Mouse (Mus musculus) liver, embryonic 13.5 days (tissue): ENCODE measurements around the gene Adprh. TPM values are rescaled to one million over a fixed set of nuclear protein-coding genes. Genes with fewer than 3 reads are reported as not detected.

Source experiments
- ATAC-seq: fragments of 200-750 bp; cut with Nextera tagmentation; 2 replicates; pipeline ENCODE4 v1.8.0; 2017; ENCODE audit warnings: low read depth, mild to moderate bottlenecking, moderate number of reproducible peaks, moderate library complexity
- DNase-seq: peaks from one replicate; pipeline ENCODE4 v3.0.0; 2022
- H3K27ac ChIP-seq: fragments of 300-500 bp; sonication (generic); 2 replicates; pipeline ENCODE4 v1.5.1; 2015; ENCODE audit warnings: moderate library complexity, mild to moderate bottlenecking, inconsistent platforms
- H3K27me3 ChIP-seq: fragments of 300-500 bp; sonication (generic); 2 replicates; pipeline ENCODE4 v1.6.1; 2015; ENCODE audit warnings: mild to moderate bottlenecking, inconsistent platforms
- H3K36me3 ChIP-seq: fragments of 300-500 bp; sonication (generic); 2 replicates; pipeline ENCODE4 v1.6.1; 2015; ENCODE audit warnings: mild to moderate bottlenecking, inconsistent platforms
- H3K4me1 ChIP-seq: fragments of 300-500 bp; sonication (generic); replicated peaks from 2 replicates; pipeline ENCODE4 v1.6.1; 2015; ENCODE audit warnings: inconsistent platforms
- H3K4me2 ChIP-seq: fragments of 300-500 bp; sonication (generic); 2 replicates; pipeline ENCODE4 v1.6.1; 2015; ENCODE audit warnings: inconsistent platforms, mild to moderate bottlenecking, moderate library complexity
- H3K4me3 ChIP-seq: fragments of 300-500 bp; sonication (generic); replicated peaks from 2 replicates; pipeline ENCODE4 v1.5.1; 2015; ENCODE audit warnings: mild to moderate bottlenecking, inconsistent platforms
- H3K9ac ChIP-seq: fragments of 300-500 bp; sonication (generic); 2 replicates; pipeline ENCODE4 v1.6.1; 2015; ENCODE audit warnings: mild to moderate bottlenecking, inconsistent platforms
- H3K9me3 ChIP-seq: fragments of 300-500 bp; sonication (generic); replicated peaks from 2 replicates; pipeline ENCODE4 v1.6.1; 2016; ENCODE audit warnings: inconsistent platforms
- WGBS: fragments of 180-500 bp; shearing (Covaris S2); methylation state at CpG from one replicate; pipeline ENCODE4 v1.1.7; 2015; ENCODE audit not compliant: insufficient replicate concordance; 5-methylcytosine and 5-hydroxymethylcytosine counted together
- polyA plus RNA-seq: library from polyadenylated mRNA; unstranded; fragments of >200 nt; fragmentation: Nextera tagmentation; extraction: Ambion mirVana; gene quantifications from 2 replicates; pipeline ENCODE4 v1.2.1, GENCODE M21; 2015

The Adprh gene
- polyA plus RNA-seq, 1 experiment from 2014 or later = 38.1 TPM

DNA sequence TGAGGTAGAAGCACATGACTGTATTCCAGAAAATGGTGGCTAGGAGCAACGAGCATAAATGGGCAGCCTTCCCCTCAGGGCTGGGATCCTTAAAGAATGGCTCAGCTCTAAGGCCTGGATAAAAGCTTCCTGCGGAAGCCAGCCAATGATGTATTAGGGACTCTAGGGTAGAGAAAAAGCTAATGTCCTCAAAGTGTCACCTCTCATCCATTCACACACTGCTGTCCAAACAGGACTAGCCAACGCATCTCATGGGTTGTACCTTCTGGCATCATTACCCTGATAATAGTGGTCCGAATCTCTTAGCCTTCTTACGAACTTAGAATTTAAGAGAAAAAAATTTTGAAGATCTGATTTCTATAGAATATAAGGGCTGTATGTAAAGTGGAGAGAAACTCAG lies 10.8 kb upstream of the Adprh start:
- no peak for DNase-seq
- Histone ChIP-seq H3K27me3 (no peaks in the 10 kb centered on the region), H3K4me1 (peaks cover 33% of the 10 kb centered on the region), H3K4me3 (no peak overlapping the region), H3K4me2 (no peak overlapping the region), H3K9ac (no peak overlapping the region), H3K36me3 (no peaks in the 10 kb centered on the region), H3K9me3 (no peaks in the 10 kb centered on the region), H3K27ac (no peak overlapping the region)
- ATAC-seq = no peak
- 80% methylated on average over 5 of the region's 5 CpGs for WGBS

DNA sequence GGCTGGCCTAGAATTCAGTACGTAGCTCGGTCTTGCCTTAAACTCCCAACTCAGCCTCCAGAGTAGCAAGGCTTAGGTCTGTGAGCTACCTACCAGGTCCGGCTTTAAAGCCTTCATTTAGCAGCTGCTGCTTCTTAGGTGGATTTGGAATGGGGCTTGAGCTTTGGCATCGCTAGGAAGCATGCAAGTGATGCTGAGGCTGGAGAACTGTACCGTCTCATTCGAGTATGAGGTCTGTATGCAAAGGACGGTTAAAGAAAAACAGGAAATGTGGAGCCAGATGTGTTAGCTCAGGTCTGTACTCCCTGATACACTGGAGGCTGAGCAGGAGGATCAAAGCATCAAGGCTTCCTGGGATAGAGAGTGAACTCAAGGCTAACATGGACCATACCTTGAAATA lies 9.7 kb upstream of the Adprh start:
- H3K4me1 ChIP-seq = peaks cover 27% of the 10 kb centered on the region
- no peak overlapping the region for H3K9ac ChIP-seq
- no peak for ATAC-seq
- H3K4me2 ChIP-seq = no peak overlapping the region
- H3K27ac ChIP-seq = no peak overlapping the region
- no peaks in the 10 kb centered on the region for H3K27me3 ChIP-seq
- no peaks in the 10 kb centered on the region for H3K36me3 ChIP-seq
- DNase-seq = no peak
- no peak overlapping the region for H3K4me3 ChIP-seq
- 64% methylated on average over 7 of the region's 7 CpGs for WGBS
- H3K9me3 ChIP-seq = no peaks in the 10 kb centered on the region

DNA sequence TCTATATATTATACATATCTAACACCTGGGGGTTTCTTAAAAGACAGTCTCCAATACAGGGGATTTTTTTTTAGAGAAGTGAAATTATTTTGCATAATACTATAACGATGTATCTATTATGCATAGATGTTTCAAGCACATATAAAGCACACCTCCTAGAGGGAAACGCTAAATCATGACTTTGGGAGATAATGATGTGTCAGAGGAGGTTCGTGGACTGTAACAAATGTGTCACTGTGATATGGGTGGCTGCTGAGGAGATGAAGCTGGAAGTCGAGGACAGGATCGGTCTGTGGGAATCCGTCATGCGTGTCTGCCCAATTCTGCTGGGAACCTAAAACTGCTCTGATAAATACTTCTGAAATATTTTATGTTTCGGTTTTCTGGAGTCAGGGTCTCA lies 9.2 kb upstream of the Adprh start:
- Histone ChIP-seq H3K36me3 (no peaks in the 10 kb centered on the region), H3K27ac (no peak overlapping the region), H3K9me3 (no peaks in the 10 kb centered on the region), H3K27me3 (no peaks in the 10 kb centered on the region), H3K4me2 (no peak overlapping the region), H3K4me3 (no peak overlapping the region), H3K9ac (no peak overlapping the region), H3K4me1 (peaks cover 25% of the 10 kb centered on the region)
- ATAC-seq = no peak
- DNase-seq = no peak
- WGBS = 49% methylated on average over 8 of the region's 8 CpGs

DNA sequence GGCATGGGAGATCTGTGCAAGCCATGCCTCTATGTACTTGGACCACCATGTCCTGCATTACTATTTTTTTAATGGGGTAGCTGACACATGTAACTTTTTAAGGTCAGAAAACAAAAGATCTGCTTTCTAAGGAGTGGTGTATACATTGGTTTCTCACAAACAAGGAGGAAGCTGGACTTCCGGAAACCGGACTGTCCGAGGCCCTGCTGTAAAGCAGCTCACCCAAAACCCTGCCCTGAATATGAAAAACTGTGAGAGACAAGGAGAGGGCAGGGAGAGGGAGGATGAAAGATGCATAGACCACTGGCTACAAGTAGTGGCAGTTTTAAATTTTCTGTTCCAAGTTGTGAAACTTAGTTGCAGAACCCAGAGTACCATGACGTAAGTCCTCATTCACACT lies 7.5 kb upstream of the Adprh start:
- DNase-seq = no peak

DNA sequence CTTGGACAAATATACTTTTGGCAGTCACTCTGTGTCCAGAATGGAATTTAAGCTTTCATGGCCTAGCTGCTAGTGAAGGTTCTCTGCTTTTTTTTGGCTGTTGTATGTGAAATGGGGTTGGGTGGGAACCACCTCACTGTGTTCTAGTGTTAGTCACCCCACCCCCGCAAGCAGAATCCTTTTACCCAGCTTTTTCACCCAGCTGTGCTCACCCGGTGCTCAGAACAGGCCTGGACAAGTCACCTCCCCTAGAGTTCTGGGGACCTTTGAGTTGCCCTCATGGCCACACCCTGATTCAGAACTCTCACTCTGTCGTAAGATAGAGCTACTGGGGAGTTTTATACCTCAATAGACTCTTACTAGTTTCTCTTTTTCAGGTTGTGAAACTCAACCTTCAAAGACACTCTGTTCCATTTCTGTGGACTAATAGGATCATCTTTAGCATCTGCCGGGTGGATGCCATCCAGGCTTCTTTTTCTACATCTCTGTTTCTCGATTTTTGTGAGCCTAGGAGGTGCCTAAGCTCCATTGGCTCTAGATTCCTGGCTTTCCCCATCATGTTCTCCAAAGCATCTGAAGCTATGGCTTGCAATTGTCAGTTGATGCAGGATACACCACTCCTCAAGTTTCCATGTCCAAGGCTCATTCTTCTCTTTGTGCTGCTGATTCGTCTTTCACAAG lies 6.2 kb upstream of the Adprh start:
- peaks cover 33% of the 10 kb centered on the region for H3K4me1 ChIP-seq
- no peaks in the 10 kb centered on the region for H3K9me3 ChIP-seq
- no peak for DNase-seq
- no peak overlapping the region for H3K27ac ChIP-seq
- WGBS = 51% methylated on average over 6 of the region's 6 CpGs
- H3K4me3 ChIP-seq = no peak overlapping the region
- H3K36me3 ChIP-seq = no peaks in the 10 kb centered on the region
- H3K4me2 ChIP-seq = no peak overlapping the region
- H3K9ac ChIP-seq = no peak overlapping the region
- ATAC-seq = 0 out of 2 replicates have a peak, but pooled peaks have one; percentile 45
- H3K27me3 ChIP-seq = no peaks in the 10 kb centered on the region

More for the DNA sequence above, 7.5 kb upstream of the Adprh start:
- H3K9me3 ChIP-seq = no peaks in the 10 kb centered on the region
- H3K4me3 ChIP-seq = no peak overlapping the region
- ATAC-seq = no peak
- H3K36me3 ChIP-seq = no peaks in the 10 kb centered on the region
- peaks cover 21% of the 10 kb centered on the region for H3K4me1 ChIP-seq
- H3K9ac ChIP-seq = no peak overlapping the region
- no peak overlapping the region for H3K4me2 ChIP-seq
- 67% methylated on average over 4 of the region's 4 CpGs for WGBS
- no peaks in the 10 kb centered on the region for H3K27me3 ChIP-seq
- H3K27ac ChIP-seq = no peak overlapping the region

DNA sequence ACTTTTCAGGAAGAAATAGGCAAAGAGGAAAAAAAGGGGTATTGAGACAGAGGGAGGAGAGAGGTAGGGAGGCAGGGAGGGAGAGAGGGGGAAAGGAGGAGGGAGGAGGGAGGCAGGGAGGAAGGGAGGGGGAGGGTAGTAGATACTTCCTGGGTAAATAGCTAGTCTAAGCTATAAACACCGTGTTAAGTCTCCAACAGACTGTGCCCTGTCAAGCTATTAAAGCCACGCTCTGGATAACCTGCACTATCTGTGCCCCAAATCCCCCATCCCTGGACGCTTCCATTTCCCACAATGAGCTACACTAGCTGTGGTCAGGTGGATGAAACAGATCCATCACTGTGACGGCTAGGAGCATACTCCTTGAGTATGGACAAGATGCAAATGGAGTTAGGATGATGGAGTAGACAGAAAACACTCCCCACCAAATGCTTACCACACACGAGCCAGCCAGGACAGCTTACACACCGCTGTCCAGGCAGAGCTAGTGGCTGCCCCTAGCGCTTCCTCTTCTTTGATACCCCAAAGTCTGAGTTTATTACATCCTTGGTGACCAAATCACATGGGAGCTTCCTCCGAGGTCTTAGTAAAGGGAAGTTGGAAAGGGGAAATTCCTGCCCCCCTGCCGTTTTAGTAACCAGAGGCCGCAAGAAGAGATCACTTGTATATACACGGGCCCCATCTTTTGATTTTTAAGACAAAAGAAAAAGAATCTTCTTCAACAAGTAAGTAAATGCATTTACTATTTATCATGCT lies 4.5 kb upstream of the Adprh start:
- H3K9me3 ChIP-seq = no peaks in the 10 kb centered on the region
- ATAC-seq (no peak), DNase-seq (no peak)
- H3K36me3 ChIP-seq = no peaks in the 10 kb centered on the region
- no peak overlapping the region for H3K27ac ChIP-seq
- H3K4me1 ChIP-seq = peaks cover 42% of the 10 kb centered on the region
- H3K4me3 ChIP-seq = no peak overlapping the region
- no peak overlapping the region for H3K9ac ChIP-seq
- H3K27me3 ChIP-seq = no peaks in the 10 kb centered on the region
- WGBS = 39% methylated on average over 11 of the region's 11 CpGs
- no peak overlapping the region for H3K4me2 ChIP-seq

DNA sequence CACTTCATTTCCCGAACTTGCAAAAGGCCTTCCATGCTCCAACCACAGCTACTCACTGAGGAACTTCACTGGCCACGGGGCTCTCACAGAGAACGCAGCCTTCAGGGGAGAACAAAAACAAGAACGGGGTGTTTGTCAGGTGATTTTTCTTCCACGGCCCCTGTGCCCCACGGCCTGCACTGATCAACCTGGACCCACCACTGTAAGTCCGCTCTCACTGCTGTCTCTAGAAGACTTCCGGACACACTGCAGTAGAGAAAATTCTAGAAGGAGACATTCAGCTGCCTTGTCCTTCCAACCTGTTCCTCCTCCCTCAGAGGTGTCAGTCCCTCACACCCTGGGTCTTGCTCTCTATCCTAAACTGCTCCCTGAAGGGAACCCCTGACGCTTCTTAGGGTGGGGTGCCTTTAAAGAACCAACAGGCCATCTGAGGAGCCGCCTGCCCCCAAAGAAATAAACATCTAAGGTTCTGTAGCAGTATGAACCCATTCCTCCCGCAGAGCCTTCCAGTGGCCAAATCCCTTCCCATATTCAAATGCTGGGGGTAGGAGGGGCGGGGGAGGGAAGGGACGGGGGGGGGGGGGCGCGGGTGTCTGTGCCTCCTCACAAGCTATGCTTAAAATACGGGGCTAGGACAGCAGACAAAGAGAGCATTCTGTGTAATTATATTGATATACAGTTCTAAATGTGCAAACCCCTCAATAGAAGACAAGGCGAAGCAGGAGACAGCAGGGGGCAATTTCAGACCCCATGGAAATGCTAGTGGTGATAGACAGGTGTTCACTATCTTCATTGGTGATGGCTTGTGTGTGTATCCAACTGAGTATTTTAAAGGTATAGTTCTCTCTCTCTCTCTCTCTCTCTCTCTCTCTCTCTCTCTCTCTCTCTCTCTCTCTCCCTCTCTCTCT lies 3.3 kb upstream of the Adprh start, which contains the start of gene Cd80:
Gene Cd80 (plus strand): TSS at position 51 of the 908 bp plus-strand sequence.
- 0 out of 2 replicates have a peak within 1 kb of the TSS, but pooled peaks have one; percentile 75 for H3K27ac ChIP-seq

DNA sequence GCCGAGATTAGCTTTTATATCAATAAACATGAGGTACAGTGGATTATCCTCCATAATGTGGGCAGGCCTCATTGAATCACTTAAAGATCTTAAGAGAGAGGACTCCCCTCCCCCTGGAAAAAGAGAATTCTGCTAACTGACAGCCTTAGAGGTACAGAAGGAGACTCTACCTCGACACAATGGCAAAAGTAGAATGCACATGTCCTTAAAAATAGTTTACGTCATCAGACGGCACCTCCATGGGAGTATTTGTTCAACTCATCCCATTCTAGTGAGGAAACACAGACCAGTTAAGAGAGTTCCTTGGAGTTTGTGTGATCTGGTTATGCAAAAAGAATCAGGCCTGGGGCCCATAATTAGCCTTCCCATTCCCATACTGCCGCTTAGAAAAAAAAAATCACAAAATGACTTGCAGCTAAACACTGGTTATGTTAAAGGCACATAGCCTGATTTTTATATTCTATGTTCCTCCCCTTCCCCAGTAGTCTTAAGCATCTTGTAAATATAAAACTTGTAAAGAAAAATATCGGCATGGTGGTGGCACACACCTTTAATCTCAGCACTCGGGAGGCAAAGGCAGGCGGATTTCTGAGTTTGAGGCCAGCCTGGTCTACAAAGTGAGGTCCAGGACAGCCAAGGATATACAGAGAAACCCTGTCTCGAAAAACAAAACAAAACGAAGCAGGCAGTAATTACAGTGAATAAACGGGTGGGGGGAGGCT lies 2.2 kb upstream of the Adprh start:
- 0 out of 2 replicates have a peak overlapping the region, but pooled peaks have one; percentile 75 for H3K27ac ChIP-seq
- H3K27me3 ChIP-seq = no peaks in the 10 kb centered on the region
- H3K9me3 ChIP-seq = no peaks in the 10 kb centered on the region
- peak overlapping the region; percentile 9; the same call in 1 of the 2 replicates for H3K9ac ChIP-seq
- H3K4me1 ChIP-seq = peaks cover 63% of the 10 kb centered on the region
- ATAC-seq (no peak), DNase-seq (no peak)
- H3K36me3 ChIP-seq = peaks cover 5% of the 10 kb centered on the region
- H3K4me3 ChIP-seq = no peak overlapping the region
- 71% methylated on average over 11 of the region's 11 CpGs for whole genome bisulfite sequencing
- H3K4me2 ChIP-seq = no peak overlapping the region

More for the DNA sequence above, 3.3 kb upstream of the Adprh start, which contains the start of gene Cd80:
- no peaks in the 10 kb centered on the region for H3K36me3 ChIP-seq
- WGBS = 66% methylated on average over 17 of the region's 17 CpGs
- H3K9me3 ChIP-seq = no peaks in the 10 kb centered on the region
- peak within 1 kb of the TSS; percentile 9; the same call in 1 of the 2 replicates for H3K9ac ChIP-seq
- no peak within 1 kb of the TSS for H3K4me2 ChIP-seq
- ATAC-seq = no peak
- DNase-seq = no peak
- no peaks in the 10 kb centered on the region for H3K27me3 ChIP-seq
- peaks cover 52% of the 10 kb centered on the region for H3K4me1 ChIP-seq
- no peak within 1 kb of the TSS for H3K4me3 ChIP-seq

DNA sequence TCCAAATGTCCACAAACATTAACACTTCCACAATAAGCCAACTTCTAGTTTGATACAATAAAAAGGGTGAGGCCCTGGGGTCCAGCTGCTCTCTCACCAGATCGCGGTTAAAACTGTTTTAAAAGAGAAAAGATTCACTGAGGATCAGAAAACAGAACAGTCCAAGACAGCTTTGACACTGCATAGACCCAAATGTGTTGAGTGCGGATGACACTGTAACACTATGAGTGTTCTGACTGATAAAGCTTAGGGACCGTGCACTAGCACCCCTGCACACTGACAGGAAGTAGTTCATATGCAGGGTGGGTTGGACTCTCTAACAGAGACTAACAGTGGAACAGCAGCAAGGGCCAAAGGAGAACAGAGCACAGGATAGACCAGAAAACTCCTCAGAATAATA lies 1.4 kb upstream of the Adprh start:
- Histone ChIP-seq H3K9ac (no peak overlapping the region), H3K4me3 (no peak overlapping the region), H3K4me2 (no peak overlapping the region), H3K4me1 (peaks cover 61% of the 10 kb centered on the region), H3K27me3 (no peaks in the 10 kb centered on the region), H3K9me3 (no peaks in the 10 kb centered on the region), H3K36me3 (peaks cover 9% of the 10 kb centered on the region), H3K27ac (peak overlapping the region; percentile 75)
- DNase-seq = peak; percentile 42
- WGBS = 17% methylated on average over 4 of the region's 4 CpGs
- ATAC-seq = peak; percentile 47

DNA sequence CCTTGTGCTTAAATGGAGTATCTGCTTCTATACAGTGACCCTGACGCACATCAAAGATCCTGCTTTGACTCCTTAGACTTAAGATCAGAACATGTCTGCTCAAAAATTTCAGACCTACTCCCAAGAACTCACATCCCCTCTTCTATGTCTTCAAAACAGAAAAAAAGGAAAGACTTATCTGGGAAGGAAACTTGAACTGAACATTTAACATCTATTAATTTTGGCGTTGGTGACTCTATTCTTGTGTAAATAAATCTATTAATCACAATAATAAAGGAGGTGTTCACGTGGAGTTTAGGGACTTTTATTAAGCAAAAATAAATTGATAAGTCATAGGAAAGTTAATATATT lies 675 bp upstream of the Adprh start:
- DNase-seq = no peak
- WGBS = 36% methylated on average over 3 of the region's 3 CpGs
- H3K27ac ChIP-seq = peak overlapping the region; percentile 83
- H3K4me1 ChIP-seq = peaks cover 53% of the 10 kb centered on the region
- H3K36me3 ChIP-seq = peaks cover 10% of the 10 kb centered on the region
- H3K4me3 ChIP-seq = peak overlapping the region; percentile 75
- peak overlapping the region; percentile 92 for H3K9ac ChIP-seq
- no peaks in the 10 kb centered on the region for H3K27me3 ChIP-seq
- no peak for ATAC-seq
- H3K4me2 ChIP-seq = peak overlapping the region; percentile 88
- H3K9me3 ChIP-seq = no peaks in the 10 kb centered on the region
